Mouse (Mus musculus): Measurements from ENCODE around the gene Rhag.

The Rhag gene

DNA sequence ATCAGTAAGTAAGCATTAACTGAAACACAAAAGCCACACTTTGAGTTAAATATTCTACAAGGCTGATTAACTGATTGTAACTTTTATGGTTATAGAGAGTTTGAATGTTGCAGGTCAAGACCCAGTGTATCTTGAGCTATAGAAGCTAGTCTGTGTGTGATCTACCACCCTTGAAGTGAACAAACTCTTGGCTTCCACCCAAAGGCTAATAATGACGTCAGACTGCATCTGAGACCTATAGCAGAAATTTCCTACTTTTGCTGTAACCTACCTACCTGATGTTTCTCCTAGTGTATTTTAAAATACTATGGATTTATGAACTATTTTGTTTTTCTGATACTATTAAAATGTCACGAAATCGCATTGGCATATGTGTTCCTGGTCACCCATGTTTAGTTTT lies 63.8 kb downstream of the Rhag start:
- no peak for DNase-seq (ENCODE audit: inconsistent ontology term)

DNA sequence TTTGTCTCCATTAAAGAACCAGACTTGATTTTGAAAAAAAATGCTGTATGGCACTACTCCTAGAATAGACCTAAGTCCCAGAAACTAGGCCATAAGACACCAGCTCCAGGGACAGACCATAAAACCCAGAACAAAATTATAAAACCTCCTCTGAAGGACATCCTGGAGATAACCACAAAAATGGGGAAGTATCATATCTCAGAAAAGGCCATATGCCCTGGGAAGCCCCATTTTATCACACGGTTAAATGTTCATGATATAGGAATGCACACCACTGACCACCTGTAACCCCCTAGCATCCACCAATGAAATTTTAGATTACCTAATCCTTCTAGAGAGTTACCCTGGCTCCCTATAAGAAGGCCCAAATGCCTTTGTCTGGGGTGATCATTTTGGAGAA lies 64.6 kb downstream of the Rhag start:
- DNase-seq (ENCODE audit: inconsistent ontology term): no peak

DNA sequence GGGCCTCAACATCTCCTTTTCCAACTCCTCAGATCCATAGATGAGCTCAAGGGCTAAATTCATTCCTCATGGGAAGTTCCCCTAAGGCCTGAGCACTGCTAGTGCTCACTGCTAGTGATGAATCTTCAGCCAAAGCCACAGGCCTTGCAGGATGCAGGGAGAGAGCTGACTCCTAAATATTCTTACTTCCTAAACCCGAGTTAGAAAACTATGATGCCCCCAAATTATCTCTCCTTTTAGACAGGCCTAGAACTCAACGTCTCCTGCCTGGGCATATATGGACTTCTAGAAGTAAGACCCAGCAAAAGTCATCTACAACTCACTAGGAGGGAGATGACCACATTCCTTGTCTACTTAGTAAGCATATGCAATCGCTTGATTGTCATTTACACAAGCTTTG lies 66.8 kb downstream of the Rhag start:
- DNase-seq (ENCODE audit: inconsistent ontology term): no peak

DNA sequence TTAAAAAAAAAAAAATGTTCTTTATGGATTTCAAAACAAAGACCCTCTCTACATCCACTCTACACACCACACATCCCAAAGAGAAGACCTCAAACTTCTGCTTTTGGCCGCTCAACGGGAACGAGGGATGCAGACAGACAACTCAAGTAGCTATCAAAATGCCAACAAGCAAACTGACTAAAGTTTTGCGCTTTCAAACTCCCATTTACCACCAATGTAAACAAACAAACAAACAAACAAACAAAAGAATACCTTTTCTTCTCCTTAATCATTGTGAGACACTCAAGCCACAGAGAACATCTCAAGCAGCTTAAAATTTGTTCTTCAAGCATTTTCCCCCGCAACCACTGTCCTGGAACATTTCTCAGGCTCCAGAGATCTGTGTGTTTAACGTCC lies 68.6 kb downstream of the Rhag start:
- DNase-seq (ENCODE audit: inconsistent ontology term): no peak

DNA sequence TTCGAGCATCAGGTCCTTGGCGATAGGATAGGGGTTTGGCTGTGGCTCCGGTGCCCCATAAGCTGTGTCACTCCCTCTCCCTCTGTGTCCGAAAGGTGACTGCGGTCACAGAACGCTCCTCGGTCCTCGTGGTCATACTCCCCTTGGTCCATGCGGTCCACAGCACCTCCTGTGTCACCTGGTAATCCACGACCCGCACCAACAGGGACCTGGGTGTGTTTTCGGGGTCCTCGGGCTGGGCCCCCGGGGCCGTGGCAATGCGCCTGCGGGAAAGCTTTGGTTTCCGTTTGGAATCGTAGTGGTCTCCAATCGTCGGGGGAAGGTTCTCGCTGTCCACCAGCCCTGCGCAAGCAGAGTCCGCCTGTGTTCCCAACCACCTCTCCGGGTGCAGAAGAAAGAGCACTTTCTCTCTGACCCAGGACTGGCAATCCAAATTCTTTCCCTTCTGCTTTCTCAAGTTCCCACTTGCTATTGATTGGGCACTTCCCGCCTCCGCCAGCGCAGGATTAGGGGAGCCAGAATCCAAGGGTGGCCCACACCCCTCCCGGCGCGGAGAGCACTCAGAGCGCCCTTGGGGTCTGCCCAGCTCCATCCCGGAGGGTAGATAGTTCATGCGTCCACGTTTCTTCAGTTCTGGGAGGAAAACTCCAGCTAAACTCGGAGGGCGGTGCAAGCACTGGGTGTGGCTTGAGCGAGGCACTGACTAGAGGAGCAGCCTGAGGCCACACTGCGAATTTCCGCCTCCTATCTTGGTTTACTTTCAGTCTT lies 69.2 kb downstream of the Rhag start, which contains the start of gene 9130008F23Rik:
Gene 9130008F23Rik, minus strand, starts transcription at position 636 of the 768 bp plus-strand sequence.
- peak; percentile 74 for DNase-seq (ENCODE audit: inconsistent ontology term)

DNA sequence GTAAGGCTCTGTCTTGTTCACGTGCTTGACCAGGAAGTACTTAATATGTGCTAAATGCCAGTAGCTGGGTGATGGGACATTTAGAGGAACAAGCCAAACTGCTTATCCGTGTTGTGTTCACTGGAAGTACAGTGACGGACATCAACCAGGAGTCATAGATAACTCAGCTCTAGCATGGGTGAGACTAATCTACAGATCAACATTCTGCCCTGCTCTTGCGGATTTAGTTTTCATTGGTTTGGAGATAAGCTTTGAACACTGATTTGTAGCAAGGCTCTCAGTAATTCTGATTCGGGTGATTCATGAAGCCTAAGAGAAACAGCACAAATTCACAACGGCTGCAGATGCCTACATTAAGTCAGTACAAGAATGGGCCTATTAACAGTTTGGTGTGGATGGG lies 71.2 kb downstream of the Rhag start:
- no peak for DNase-seq (ENCODE audit: inconsistent ontology term)

DNA sequence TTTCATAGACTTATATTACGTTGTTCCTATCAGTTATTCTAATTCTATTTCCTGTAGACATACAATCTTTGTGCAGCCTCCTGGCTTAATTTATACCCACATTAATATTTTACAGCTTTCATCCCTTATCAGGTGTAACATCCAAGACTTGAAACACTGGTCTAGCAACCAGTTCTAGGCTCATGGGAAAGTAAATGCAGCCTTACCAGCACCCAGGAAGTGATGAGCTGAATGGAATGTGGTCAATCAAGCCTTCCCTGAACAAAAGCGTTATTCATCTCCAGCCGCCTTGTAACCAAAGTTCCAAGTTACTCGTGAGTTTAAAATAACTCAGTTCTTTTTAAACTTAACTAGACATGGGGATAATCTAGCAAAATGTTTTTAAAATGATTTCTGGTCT lies 74.2 kb downstream of the Rhag start:
- DNase-seq (ENCODE audit: inconsistent ontology term): no peak

DNA sequence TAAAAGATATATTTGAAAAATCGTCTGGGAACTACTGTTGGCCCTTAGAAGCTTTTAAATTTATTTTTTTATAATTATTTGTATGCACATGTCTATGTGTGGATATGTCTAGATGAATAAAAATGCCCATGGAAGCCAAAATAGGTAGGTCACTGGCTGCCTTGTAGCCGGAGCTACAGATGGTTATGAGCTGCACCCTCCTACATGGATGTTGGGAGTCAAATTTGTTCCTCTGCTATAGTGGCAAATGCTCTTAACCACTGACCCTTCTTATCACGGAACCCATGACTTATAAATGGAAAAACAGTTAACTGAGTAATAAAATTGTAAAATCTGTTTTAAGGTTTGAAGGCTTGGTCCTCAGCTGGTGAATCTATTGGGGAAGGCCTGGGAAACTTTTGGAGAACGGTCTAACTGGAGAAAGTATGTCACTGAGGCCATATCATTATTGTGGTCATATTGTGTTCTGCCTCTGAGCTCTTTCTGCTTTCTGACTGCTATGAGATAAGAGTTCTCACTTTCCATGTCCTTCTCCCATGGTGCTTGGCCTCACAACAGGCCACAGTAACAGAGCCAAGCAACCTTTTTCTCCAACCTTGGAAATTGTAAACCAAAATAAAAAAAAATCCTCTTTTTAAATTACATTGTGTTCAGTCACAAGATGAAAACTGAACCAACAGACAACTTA lies 77.1 kb downstream of the Rhag start:
- no peak for DNase-seq (ENCODE audit: inconsistent ontology term)

Measured in Muller cell, postnatal 12 days (primary cell).